Mouse (Mus musculus): ENCODE measurements around the gene Mthfs. TPM values are rescaled to one million over a fixed set of nuclear protein-coding genes. Genes with fewer than 3 reads are reported as not detected.

Gene Mthfs
- total and polyA plus RNA-seq, 2 experiments from 2014 or later: 12.3 to 19.7 TPM

DNA sequence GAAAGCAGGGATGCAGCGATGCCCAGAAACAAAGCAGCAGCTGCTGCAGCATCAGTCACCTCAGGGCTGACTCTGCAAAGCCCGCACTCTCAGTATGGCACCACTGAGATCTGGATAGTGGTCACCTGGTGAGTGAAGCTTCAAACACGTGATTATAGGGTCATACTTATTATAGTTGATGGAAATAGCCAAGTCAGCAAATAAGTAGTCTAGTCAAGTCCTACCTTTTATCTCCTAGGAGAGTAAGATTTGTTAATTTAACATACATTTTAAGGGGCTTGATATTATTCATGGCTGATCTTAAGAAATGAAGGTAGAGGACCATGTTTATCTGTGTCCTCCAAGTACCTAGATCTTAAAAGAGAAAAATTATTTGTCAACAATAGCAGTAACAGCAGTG is 83.6 kb downstream of the Mthfs start:
- Histone ChIP-seq H3K4me2 (ENCODE audit: low read depth, low read length) (no peak overlapping the region), H3K36me3 (replicated peaks; ENCODE audit: control insufficient read depth, insufficient read depth, low read length) (no peaks in the 10 kb centered on the region), H3K27ac (ENCODE audit: low read depth) (no peak overlapping the region), H3K4me1 (ENCODE audit: control insufficient read depth, insufficient read depth) (no peaks in the 10 kb centered on the region), H3K9me3 (replicated peaks; ENCODE audit: control insufficient read depth, low read length) (no peaks in the 10 kb centered on the region), H3K9ac (replicated peaks; ENCODE audit: low read depth, low read length) (no peak overlapping the region), H3K4me3 (ENCODE audit: low read depth, low read length) (no peak overlapping the region), H3K27me3 (ENCODE audit: control insufficient read depth, insufficient read depth, low read length) (no peaks in the 10 kb centered on the region)
- ATAC-seq (ENCODE audit: insufficient read depth, low read depth) (no peak), DNase-seq (ENCODE audit: low spot score) (no peak)
- TF ChIP-seq CTCF (IDR thresholded peaks at IDR 0.05; ENCODE audit: low read depth): no peak
- no peak for TF ChIP-seq EP300 (IDR thresholded peaks at IDR 0.05; ENCODE audit: low read depth)
- 64% methylated on average over 3 of the region's 3 CpGs for WGBS

DNA sequence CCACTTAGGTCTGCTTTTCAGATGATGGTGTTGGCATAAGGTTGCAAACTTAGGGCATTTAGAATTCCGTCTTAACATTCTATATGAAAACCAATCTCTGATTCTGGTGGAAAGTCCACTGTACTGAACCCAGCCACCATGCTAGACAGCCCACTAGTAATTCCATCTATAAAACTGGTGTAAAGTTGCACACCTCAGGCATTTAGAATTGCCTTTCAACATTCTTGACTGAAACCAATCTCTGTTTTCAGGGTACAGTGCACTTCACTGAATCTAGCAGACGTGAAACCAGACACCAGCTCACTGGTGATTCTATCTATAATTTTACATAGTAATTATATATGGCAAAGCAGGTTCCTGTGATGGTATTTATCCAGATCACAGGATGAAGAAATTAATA is 95.2 kb downstream of the Mthfs start:
- no peak overlapping the region for H3K4me2 ChIP-seq (ENCODE audit: low read depth, low read length)
- no peak overlapping the region for H3K4me3 ChIP-seq (ENCODE audit: low read depth, low read length)
- H3K27me3 ChIP-seq (ENCODE audit: control insufficient read depth, insufficient read depth, low read length): no peaks in the 10 kb centered on the region
- H3K9me3 ChIP-seq (replicated peaks; ENCODE audit: control insufficient read depth, low read length): no peaks in the 10 kb centered on the region
- no peak overlapping the region for H3K9ac ChIP-seq (replicated peaks; ENCODE audit: low read depth, low read length)
- TF ChIP-seq CTCF (IDR thresholded peaks at IDR 0.05; ENCODE audit: low read depth) (no peak), EP300 (IDR thresholded peaks at IDR 0.05; ENCODE audit: low read depth) (no peak)
- ATAC-seq (ENCODE audit: insufficient read depth, low read depth): no peak
- WGBS: 71% methylated on average over 2 of the region's 2 CpGs
- no peak overlapping the region for H3K27ac ChIP-seq (ENCODE audit: low read depth)
- H3K36me3 ChIP-seq (replicated peaks; ENCODE audit: control insufficient read depth, insufficient read depth, low read length): no peaks in the 10 kb centered on the region
- no peaks in the 10 kb centered on the region for H3K4me1 ChIP-seq (ENCODE audit: control insufficient read depth, insufficient read depth)
- no peak for DNase-seq (ENCODE audit: low spot score)

DNA sequence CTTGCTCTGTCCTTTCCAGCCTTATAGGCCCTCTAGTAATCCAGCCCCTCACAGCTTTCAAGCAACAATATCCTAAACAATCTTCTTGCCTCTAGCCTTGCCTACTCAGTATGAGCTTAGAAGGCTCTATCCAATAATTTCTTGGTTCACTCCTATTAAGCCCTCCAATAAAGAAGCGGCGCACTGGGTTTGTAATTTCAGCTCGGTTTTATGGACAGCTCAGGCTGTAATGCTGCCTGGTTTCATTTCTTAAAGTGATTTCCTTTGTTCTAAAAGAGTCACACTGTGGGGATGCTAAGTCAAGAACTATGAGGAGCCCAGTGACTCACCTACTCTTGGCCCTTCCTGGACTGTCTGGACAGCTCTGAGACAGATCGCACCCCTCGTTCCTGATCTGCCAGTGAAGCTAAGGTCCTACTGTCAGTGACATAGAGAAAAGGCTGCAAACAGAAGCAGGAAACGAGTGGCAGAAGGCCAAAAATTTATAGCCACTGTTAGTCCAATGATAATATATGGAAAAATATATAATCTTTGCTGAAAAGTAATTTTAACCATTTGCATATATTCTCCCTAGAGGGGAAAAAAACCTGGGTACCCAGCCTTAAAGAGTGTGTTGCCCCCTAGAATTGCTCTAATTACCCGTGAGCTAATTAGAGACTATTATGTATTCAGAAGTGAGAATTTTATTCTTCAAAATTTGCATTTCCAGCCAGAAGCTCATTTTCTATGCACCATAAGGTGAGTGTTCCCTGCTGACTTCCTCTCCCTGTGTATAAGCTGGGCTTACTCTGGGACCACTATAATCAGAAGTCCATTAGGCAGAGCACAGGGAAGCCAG is 98.1 kb downstream of the Mthfs start:
- Histone ChIP-seq H3K9me3 (replicated peaks; ENCODE audit: control insufficient read depth, low read length) (no peaks in the 10 kb centered on the region), H3K9ac (replicated peaks; ENCODE audit: low read depth, low read length) (no peak overlapping the region), H3K4me3 (ENCODE audit: low read depth, low read length) (no peak overlapping the region), H3K4me1 (ENCODE audit: control insufficient read depth, insufficient read depth) (no peaks in the 10 kb centered on the region), H3K4me2 (ENCODE audit: low read depth, low read length) (no peak overlapping the region), H3K27ac (ENCODE audit: low read depth) (no peak overlapping the region), H3K27me3 (ENCODE audit: control insufficient read depth, insufficient read depth, low read length) (no peaks in the 10 kb centered on the region), H3K36me3 (replicated peaks; ENCODE audit: control insufficient read depth, insufficient read depth, low read length) (no peaks in the 10 kb centered on the region)
- DNase-seq (ENCODE audit: low spot score) (no peak), ATAC-seq (ENCODE audit: insufficient read depth, low read depth) (no peak)
- WGBS: 72% methylated on average over 7 of the region's 7 CpGs
- TF ChIP-seq CTCF (IDR thresholded peaks at IDR 0.05; ENCODE audit: low read depth) (no peak), EP300 (IDR thresholded peaks at IDR 0.05; ENCODE audit: low read depth) (no peak)

DNA sequence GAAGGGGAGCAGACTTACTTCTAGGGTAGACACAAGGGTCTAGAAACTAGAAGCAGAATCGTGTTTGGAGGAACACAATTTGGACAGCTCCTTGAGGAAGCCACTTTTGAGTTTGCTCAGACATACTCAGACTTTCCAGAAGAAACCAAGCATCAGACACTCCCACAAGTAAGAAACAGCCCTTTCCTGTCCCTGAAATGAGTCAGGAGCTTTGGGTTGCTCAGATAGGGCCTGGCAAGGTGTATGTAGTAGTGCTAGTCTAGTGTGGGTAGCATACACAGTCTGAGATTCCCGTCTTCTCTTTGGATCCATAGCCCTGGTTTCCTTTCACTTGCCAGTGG is 98.7 kb downstream of the Mthfs start:
- H3K4me3 ChIP-seq (ENCODE audit: low read depth, low read length): no peak overlapping the region
- ATAC-seq (ENCODE audit: insufficient read depth, low read depth) (no peak), DNase-seq (ENCODE audit: low spot score) (no peak)
- H3K27ac ChIP-seq (ENCODE audit: low read depth): no peak overlapping the region
- WGBS: 70% methylated on average over 2 of the region's 2 CpGs
- no peaks in the 10 kb centered on the region for H3K36me3 ChIP-seq (replicated peaks; ENCODE audit: control insufficient read depth, insufficient read depth, low read length)
- H3K9me3 ChIP-seq (replicated peaks; ENCODE audit: control insufficient read depth, low read length): no peaks in the 10 kb centered on the region
- H3K27me3 ChIP-seq (ENCODE audit: control insufficient read depth, insufficient read depth, low read length): no peaks in the 10 kb centered on the region
- H3K4me1 ChIP-seq (ENCODE audit: control insufficient read depth, insufficient read depth): no peaks in the 10 kb centered on the region
- TF ChIP-seq CTCF (IDR thresholded peaks at IDR 0.05; ENCODE audit: low read depth): no peak
- TF ChIP-seq EP300 (IDR thresholded peaks at IDR 0.05; ENCODE audit: low read depth): no peak
- no peak overlapping the region for H3K9ac ChIP-seq (replicated peaks; ENCODE audit: low read depth, low read length)
- no peak overlapping the region for H3K4me2 ChIP-seq (ENCODE audit: low read depth, low read length)

- Histone ChIP-seq H3K4me3 (ENCODE audit: low read depth, low read length) (no peak overlapping the region), H3K4me2 (ENCODE audit: low read depth, low read length) (no peak overlapping the region), H3K27ac (ENCODE audit: low read depth) (no peak overlapping the region), H3K36me3 (replicated peaks; ENCODE audit: control insufficient read depth, insufficient read depth, low read length) (no peaks in the 10 kb centered on the region), H3K4me1 (ENCODE audit: control insufficient read depth, insufficient read depth) (no peaks in the 10 kb centered on the region), H3K27me3 (ENCODE audit: control insufficient read depth, insufficient read depth, low read length) (no peaks in the 10 kb centered on the region), H3K9me3 (replicated peaks; ENCODE audit: control insufficient read depth, low read length) (no peaks in the 10 kb centered on the region), H3K9ac (replicated peaks; ENCODE audit: low read depth, low read length) (no peak overlapping the region)
- no peak for TF ChIP-seq EP300 (IDR thresholded peaks at IDR 0.05; ENCODE audit: low read depth)
- no peak for TF ChIP-seq CTCF (IDR thresholded peaks at IDR 0.05; ENCODE audit: low read depth)
- DNase-seq (ENCODE audit: low spot score): no peak
- ATAC-seq (ENCODE audit: insufficient read depth, low read depth): no peak
- 75% methylated on average over 2 of the region's 2 CpGs for WGBS
These were observed 101.2 kb downstream of the Mthfs start for GRCm38 (mm10) chr9:89311649-89312048.

DNA sequence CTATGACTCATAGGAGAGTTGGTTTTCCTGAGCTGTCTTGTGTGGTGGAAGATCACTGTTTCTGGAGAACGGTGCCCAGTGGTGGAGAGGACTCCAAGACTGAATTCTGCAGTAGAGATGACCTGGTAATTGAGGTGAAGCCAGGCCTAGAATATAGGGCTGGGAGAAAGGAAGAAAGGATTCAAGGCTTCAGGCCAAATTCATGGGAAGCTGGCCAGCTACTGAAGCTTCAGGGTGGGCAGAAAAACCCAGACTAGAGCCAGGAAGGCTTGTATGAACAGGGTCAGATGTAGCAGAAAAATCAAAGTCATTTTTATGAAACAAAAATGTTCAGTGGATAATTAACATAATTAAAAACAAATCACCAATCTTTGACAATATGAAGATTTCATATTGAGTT is 163.3 kb downstream of the Mthfs start:
- Histone ChIP-seq H3K4me2 (ENCODE audit: low read depth, low read length) (no peak overlapping the region), H3K9ac (replicated peaks; ENCODE audit: low read depth, low read length) (no peak overlapping the region), H3K27me3 (ENCODE audit: control insufficient read depth, insufficient read depth, low read length) (no peaks in the 10 kb centered on the region), H3K36me3 (replicated peaks; ENCODE audit: control insufficient read depth, insufficient read depth, low read length) (no peaks in the 10 kb centered on the region), H3K4me1 (ENCODE audit: control insufficient read depth, insufficient read depth) (no peaks in the 10 kb centered on the region), H3K27ac (ENCODE audit: low read depth) (no peak overlapping the region), H3K4me3 (ENCODE audit: low read depth, low read length) (no peak overlapping the region), H3K9me3 (replicated peaks; ENCODE audit: control insufficient read depth, low read length) (no peaks in the 10 kb centered on the region)
- WGBS: 67% methylated on average over 1 of the region's 1 CpGs
- ATAC-seq (ENCODE audit: insufficient read depth, low read depth): no peak
- no peak for DNase-seq (ENCODE audit: low spot score)
- TF ChIP-seq EP300 (IDR thresholded peaks at IDR 0.05; ENCODE audit: low read depth) (no peak), CTCF (IDR thresholded peaks at IDR 0.05; ENCODE audit: low read depth) (no peak)
